Mouse (Mus musculus): ENCODE results near the gene Baz2b.

- TF ChIP-seq GATA1 (IDR thresholded peaks at IDR 0.05; ENCODE audit: borderline replicate concordance, low read length), result no peak
- TF ChIP-seq FLI1 (IDR thresholded peaks at IDR 0.05; ENCODE audit: low read length), result no peak
These were observed 33.6 kb downstream of the Baz2b start for GRCm38 (mm10) chr2:60176087-60176486.

Measured in megakaryocyte, embryonic 14.5 days (primary cell).